Mouse (Mus musculus) intestine, embryonic 14.5 days (tissue): ENCODE results near the gene St3gal3. TPM values are rescaled to one million over a fixed set of nuclear protein-coding genes. Genes with fewer than 3 reads are reported as not detected.

Experiments used
- ATAC-seq: fragments of 200-750 bp; cut with Nextera tagmentation; replicated peaks from 2 replicates; pipeline ENCODE4 v1.8.0; 2017; ENCODE audit warnings: low read depth, moderate number of reproducible peaks, moderate TSS enrichment, moderate library complexity; ENCODE audit not compliant: low FRiP score, low TSS enrichment
- DNase-seq: peaks from one replicate; pipeline ENCODE4 v3.0.0-alpha.2; 2018; ENCODE audit warnings: low spot score
- H3K27ac ChIP-seq: fragments of 300-500 bp; sonication (generic); 2 replicates; pipeline ENCODE4 v1.5.1; 2014; ENCODE audit warnings: low read depth, mild to moderate bottlenecking, control low read depth
- H3K27me3 ChIP-seq: fragments of 300-500 bp; sonication (generic); replicated peaks from 2 replicates; pipeline ENCODE4 v1.6.1; 2014; ENCODE audit warnings: low read length, control low read depth; ENCODE audit not compliant: control insufficient read depth, insufficient read depth
- H3K36me3 ChIP-seq: fragments of 300-500 bp; sonication (generic); 2 replicates; pipeline ENCODE4 v1.6.1; 2014; ENCODE audit warnings: low read length, control low read depth; ENCODE audit not compliant: control insufficient read depth, insufficient read depth
- H3K4me1 ChIP-seq: fragments of 300-500 bp; sonication (generic); replicated peaks from 2 replicates; pipeline ENCODE4 v1.6.1; 2014; ENCODE audit warnings: low read length, control low read depth, mixed read lengths; ENCODE audit not compliant: control insufficient read depth, insufficient read depth
- H3K4me2 ChIP-seq: fragments of 300-500 bp; sonication (generic); 2 replicates; pipeline ENCODE4 v1.6.1; 2014; ENCODE audit warnings: low read length
- H3K4me3 ChIP-seq: fragments of 300-500 bp; sonication (generic); 2 replicates; pipeline ENCODE4 v1.5.1; 2014; ENCODE audit warnings: low read depth, low read length, control low read depth, mixed read lengths
- H3K9ac ChIP-seq: fragments of 300-500 bp; sonication (generic); 2 replicates; pipeline ENCODE4 v1.6.1; 2014; ENCODE audit warnings: mild to moderate bottlenecking, low read length
- H3K9me3 ChIP-seq: fragments of 300-500 bp; sonication (generic); 2 replicates; pipeline ENCODE4 v1.6.1; 2016; ENCODE audit warnings: low read length, control low read depth; ENCODE audit not compliant: control insufficient read depth
- WGBS: fragments of 180-500 bp; shearing (Covaris S2); extraction: QIAGEN DNeasy Blood & Tissue Kit; methylation state at CpG from one replicate; pipeline ENCODE4 v1.1.7; 2014; 5-methylcytosine and 5-hydroxymethylcytosine counted together
- polyA plus RNA-seq: library from polyadenylated mRNA; unstranded; fragments of >200 nt; fragmentation: Nextera tagmentation; extraction: Ambion mirVana; gene quantifications from 2 replicates; pipeline ENCODE4 v1.2.1, GENCODE M21; 2014

St3gal3 gene
- polyA plus RNA-seq, 1 experiment from 2014 or later = 4.7 TPM

- Histone ChIP-seq H3K27ac (no peak overlapping the region), H3K4me1 (no peaks in the 10 kb centered on the region; the same call in 1 of the 2 replicates), H3K36me3 (no peaks in the 10 kb centered on the region), H3K9ac (no peak overlapping the region), H3K4me3 (no peak overlapping the region), H3K4me2 (no peak overlapping the region), H3K9me3 (no peaks in the 10 kb centered on the region), H3K27me3 (no peaks in the 10 kb centered on the region)
- 93% methylated on average over 4 of the region's 4 CpGs for WGBS
- DNase-seq (no peak), ATAC-seq (no peak)
Observed at GRCm38 (mm10) chr4:118022406-118022805, 112.3 kb downstream of the St3gal3 start.

- H3K4me2 ChIP-seq = no peak overlapping the region
- no peaks in the 10 kb centered on the region for H3K27me3 ChIP-seq
- H3K4me1 ChIP-seq = peaks cover 6% of the 10 kb centered on the region
- ATAC-seq (no peak), DNase-seq (no peak)
- 73% methylated on average over 8 of the region's 8 CpGs for WGBS
- H3K36me3 ChIP-seq = no peaks in the 10 kb centered on the region
- H3K9me3 ChIP-seq = no peaks in the 10 kb centered on the region
- H3K4me3 ChIP-seq = no peak overlapping the region
- no peak overlapping the region for H3K27ac ChIP-seq
- H3K9ac ChIP-seq = no peak overlapping the region
Observed at GRCm38 (mm10) chr4:118019640-118020039, 115.1 kb downstream of the St3gal3 start.

- H3K4me1 ChIP-seq = peaks cover 6% of the 10 kb centered on the region
- H3K27ac ChIP-seq = no peak overlapping the region
- no peak overlapping the region for H3K4me3 ChIP-seq
- DNase-seq (no peak), ATAC-seq (no peak)
- H3K4me2 ChIP-seq = no peak overlapping the region
- H3K36me3 ChIP-seq = no peaks in the 10 kb centered on the region
- H3K9me3 ChIP-seq = no peaks in the 10 kb centered on the region
- no peaks in the 10 kb centered on the region for H3K27me3 ChIP-seq
- 72% methylated on average over 5 of the region's 5 CpGs for WGBS
- H3K9ac ChIP-seq = no peak overlapping the region
Observed at GRCm38 (mm10) chr4:118019218-118019617, 115.5 kb downstream of the St3gal3 start.

- Histone ChIP-seq H3K9me3 (no peaks in the 10 kb centered on the region), H3K4me3 (no peak overlapping the region), H3K4me1 (peaks cover 6% of the 10 kb centered on the region), H3K27ac (no peak overlapping the region), H3K36me3 (no peaks in the 10 kb centered on the region), H3K4me2 (no peak overlapping the region), H3K9ac (no peak overlapping the region), H3K27me3 (no peaks in the 10 kb centered on the region)
- DNase-seq (no peak), ATAC-seq (no peak)
- 77% methylated on average over 16 of the region's 16 CpGs for WGBS
Observed at GRCm38 (mm10) chr4:118017021-118017805, 117.5 kb downstream of the St3gal3 start.

- ATAC-seq (no peak), DNase-seq (no peak)
- H3K36me3 ChIP-seq = no peaks in the 10 kb centered on the region
- no peak overlapping the region for H3K4me2 ChIP-seq
- no peaks in the 10 kb centered on the region for H3K9me3 ChIP-seq
- H3K4me3 ChIP-seq = no peak overlapping the region
- H3K27me3 ChIP-seq = no peaks in the 10 kb centered on the region
- H3K4me1 ChIP-seq = peaks cover 6% of the 10 kb centered on the region
- no peak overlapping the region for H3K27ac ChIP-seq
- WGBS = 63% methylated on average over 10 of the region's 10 CpGs
- no peak overlapping the region for H3K9ac ChIP-seq
Observed at GRCm38 (mm10) chr4:118016323-118016911, 118.3 kb downstream of the St3gal3 start.

GRCm38 (mm10) chr4:118015636-118016035 lies 119.1 kb downstream of the St3gal3 start:
- Histone ChIP-seq H3K9me3 (no peaks in the 10 kb centered on the region), H3K27ac (no peak overlapping the region), H3K4me3 (no peak overlapping the region), H3K4me2 (no peak overlapping the region), H3K4me1 (peaks cover 6% of the 10 kb centered on the region), H3K36me3 (no peaks in the 10 kb centered on the region), H3K27me3 (no peaks in the 10 kb centered on the region), H3K9ac (no peak overlapping the region)
- no peak for ATAC-seq
- DNase-seq = no peak
- 39% methylated on average over 6 of the region's 6 CpGs for WGBS

GRCm38 (mm10) chr4:118015126-118015525 lies 119.6 kb downstream of the St3gal3 start:
- H3K36me3 ChIP-seq = no peaks in the 10 kb centered on the region
- H3K9ac ChIP-seq = no peak overlapping the region
- no peak overlapping the region for H3K27ac ChIP-seq
- no peak overlapping the region for H3K4me3 ChIP-seq
- peaks cover 6% of the 10 kb centered on the region for H3K4me1 ChIP-seq
- DNase-seq = no peak
- H3K27me3 ChIP-seq = no peaks in the 10 kb centered on the region
- no peaks in the 10 kb centered on the region for H3K9me3 ChIP-seq
- 83% methylated on average over 11 of the region's 11 CpGs for WGBS
- H3K4me2 ChIP-seq = no peak overlapping the region
- no peak for ATAC-seq

GRCm38 (mm10) chr4:118010661-118011173 lies 124.0 kb downstream of the St3gal3 start:
- no peaks in the 10 kb centered on the region for H3K9me3 ChIP-seq
- DNase-seq = no peak
- no peak for ATAC-seq
- H3K36me3 ChIP-seq = no peaks in the 10 kb centered on the region
- H3K4me2 ChIP-seq = no peak overlapping the region
- H3K27me3 ChIP-seq = no peaks in the 10 kb centered on the region
- no peak overlapping the region for H3K4me3 ChIP-seq
- H3K27ac ChIP-seq = no peak overlapping the region
- peaks cover 4% of the 10 kb centered on the region; the same call in 1 of the 2 replicates for H3K4me1 ChIP-seq
- 81% methylated on average over 9 of the region's 9 CpGs for WGBS
- no peak overlapping the region for H3K9ac ChIP-seq
